Mouse (Mus musculus): Measurements from ENCODE around the gene Deup1.

The Deup1 gene

GRCm38 (mm10) chr9:15529275-15529964, 98.3 kb downstream of the Deup1 start:
- DNase-seq, result peak; percentile 11

- no peak for DNase-seq
These were observed 99.4 kb downstream of the Deup1 start for GRCm38 (mm10) chr9:15528368-15528767.

GRCm38 (mm10) chr9:15527846-15528245, 99.9 kb downstream of the Deup1 start:
- no peak for DNase-seq

GRCm38 (mm10) chr9:15526539-15526938, 101.2 kb downstream of the Deup1 start:
- no peak for DNase-seq

GRCm38 (mm10) chr9:15525246-15525645, 102.5 kb downstream of the Deup1 start:
- DNase-seq, result no peak

GRCm38 (mm10) chr9:15523646-15524045, 104.1 kb downstream of the Deup1 start:
- no peak for DNase-seq

GRCm38 (mm10) chr9:15522887-15523286, 104.8 kb downstream of the Deup1 start:
- DNase-seq, result no peak

GRCm38 (mm10) chr9:15522348-15522747, 105.4 kb downstream of the Deup1 start:
- DNase-seq, result no peak

- DNase-seq, result no peak
These were observed 109.8 kb downstream of the Deup1 start for GRCm38 (mm10) chr9:15517979-15518378.

- DNase-seq, result no peak
These were observed 111.7 kb downstream of the Deup1 start for GRCm38 (mm10) chr9:15516007-15516406.

GRCm38 (mm10) chr9:15512918-15513317, 114.8 kb downstream of the Deup1 start:
- DNase-seq, result no peak

GRCm38 (mm10) chr9:15510557-15511310, 117.0 kb downstream of the Deup1 start:
- DNase-seq, result no peak
